Mouse (Mus musculus): ENCODE measurements around the gene Arid4b.
"Not testable (repeated sequence)": the region's sequence is repeated elsewhere in the genome, so short reads cannot be mapped to it uniquely, and the experiment has no call there.

Gene Arid4b

GRCm38 (mm10) chr13:14063013-14063941, at the start of gene Arid4b, which contains the start of gene Ggps1:
Arid4b (plus strand) TSS chr13:14063232.
Ggps1 (minus strand) TSS chr13:14063488.
- peak; percentile 99 for DNase-seq

GRCm38 (mm10) chr13:14014001-14014400, 49.0 kb upstream of the Arid4b start:
- peak; percentile 61 for DNase-seq

- DNase-seq = peak; percentile 59
Observed at GRCm38 (mm10) chr13:14014540-14014939, 48.5 kb upstream of the Arid4b start.

GRCm38 (mm10) chr13:14015609-14016008, 47.4 kb upstream of the Arid4b start:
- no peak for DNase-seq

GRCm38 (mm10) chr13:14018283-14018682, 44.7 kb upstream of the Arid4b start:
- DNase-seq = no peak

GRCm38 (mm10) chr13:14018852-14019251, 44.2 kb upstream of the Arid4b start:
- DNase-seq = no peak

GRCm38 (mm10) chr13:14021417-14021816, 41.6 kb upstream of the Arid4b start:
- not testable (repeated sequence) for DNase-seq

GRCm38 (mm10) chr13:14025554-14025953, 37.5 kb upstream of the Arid4b start:
- no peak for DNase-seq

- DNase-seq = no peak
Observed at GRCm38 (mm10) chr13:14026154-14026820, 36.7 kb upstream of the Arid4b start.

GRCm38 (mm10) chr13:14033309-14034072, 29.5 kb upstream of the Arid4b start:
- no peak for DNase-seq

GRCm38 (mm10) chr13:14034073-14034348, 29.0 kb upstream of the Arid4b start:
- no peak for DNase-seq

- not testable (repeated sequence) for DNase-seq
Observed at GRCm38 (mm10) chr13:14035352-14035751, 27.7 kb upstream of the Arid4b start.

GRCm38 (mm10) chr13:14035875-14036630, 27.0 kb upstream of the Arid4b start:
- DNase-seq = no peak

GRCm38 (mm10) chr13:14038911-14039291, 24.1 kb upstream of the Arid4b start:
- no peak for DNase-seq

GRCm38 (mm10) chr13:14039292-14039965, 23.6 kb upstream of the Arid4b start, which contains the start of gene Tbce:
Tbce (minus strand) TSS chr13:14039638.
- peak; percentile 93 for DNase-seq

- DNase-seq = peak; percentile 44
Observed at GRCm38 (mm10) chr13:14040186-14040585, 22.8 kb upstream of the Arid4b start.

GRCm38 (mm10) chr13:14043851-14044250, 19.2 kb upstream of the Arid4b start:
- DNase-seq = no peak

- DNase-seq = no peak
Observed at GRCm38 (mm10) chr13:14044521-14044920, 18.5 kb upstream of the Arid4b start.

- no peak for DNase-seq
Observed at GRCm38 (mm10) chr13:14049878-14050277, 13.2 kb upstream of the Arid4b start.

- no peak for DNase-seq
Observed at GRCm38 (mm10) chr13:14056801-14057200, 6.2 kb upstream of the Arid4b start.

- no peak for DNase-seq
Observed at GRCm38 (mm10) chr13:14059582-14059981, 3.5 kb upstream of the Arid4b start.
